9 mouse cellular contexts compared by ENCODE assay signal in the genomic region with DNA sequence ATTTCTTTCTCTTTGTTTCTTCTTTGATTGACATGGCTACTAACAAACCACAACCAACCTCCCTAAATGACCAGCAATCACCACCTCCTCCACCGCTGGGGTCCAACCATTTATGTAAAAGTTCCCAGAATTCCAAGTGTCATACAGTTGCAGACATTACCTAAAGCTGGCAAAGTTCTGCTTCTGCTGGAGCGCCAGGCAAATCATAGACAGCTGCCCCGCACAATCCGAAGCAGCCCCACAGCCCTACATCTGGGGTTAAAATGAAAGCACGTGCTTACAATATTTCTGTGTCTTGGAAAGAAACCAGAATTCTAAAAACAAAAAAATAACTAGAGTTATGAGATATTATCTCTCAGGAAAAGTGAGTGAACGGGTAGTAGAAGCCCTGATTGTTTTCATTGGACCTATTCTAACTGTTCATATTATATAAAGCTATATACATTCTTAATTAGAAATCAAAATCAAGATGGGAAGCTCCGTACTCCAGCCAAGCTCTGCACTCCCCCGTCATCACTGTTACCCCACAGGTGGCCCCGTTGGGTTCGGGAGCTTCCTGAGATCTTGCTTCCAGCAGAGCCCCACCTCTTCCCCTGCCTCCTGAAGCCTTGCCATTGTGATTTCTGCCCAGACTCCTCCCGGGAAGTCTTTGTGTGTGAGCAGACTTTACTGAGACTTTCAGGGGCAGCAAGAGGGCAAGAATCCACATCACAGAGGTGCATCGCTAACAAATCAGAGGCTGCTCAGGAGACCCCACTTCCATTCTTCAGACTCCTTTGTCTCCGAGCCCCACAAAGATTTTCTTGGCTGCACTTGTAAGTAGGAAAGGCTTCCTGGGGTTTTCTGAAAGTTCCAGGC. TPM values are rescaled to one million over a fixed set of nuclear protein-coding genes. Genes with fewer than 3 reads are reported as not detected.
DNase-seq lines count a peak whose midpoint lies in the region; ATAC-seq and TF ChIP-seq lines count a peak whose summit lies in the region.
"Had no signal": no experiment of that assay in that cellular context is flagged by ENCODE, and none has a peak within 500 bp of the region (broad histone marks: within the 10 kb centered on the region; RNA-seq: fewer than 3 reads in every experiment).

No protein-coding gene starts in this region.

- H3K4me2 ChIP-seq in CH12.LX (ENCODE audit: insufficient read depth, low read depth, poor library complexity, severe bottlenecking): peak overlapping the region; percentile 82
- H3K4me2 ChIP-seq in embryonic facial prominence, embryonic 11.5 days (ENCODE audit: low read depth, low read length): peak overlapping the region; percentile 36

- TF ChIP-seq RAD21 in CH12.LX (IDR thresholded peaks at IDR 0.05; ENCODE audit: low read depth, low read length): no peak

- H3K4me1 ChIP-seq in CH12.LX (ENCODE audit: control insufficient read depth in 1 of 2, insufficient read depth in 2 of 2): peaks cover 0 to 2% of the 10 kb centered on the region in 2 experiments; a peak in 1 of 4 replicates
- H3K4me1 ChIP-seq in embryonic facial prominence, embryonic 11.5 days (ENCODE audit: control insufficient read depth, insufficient read depth, low read length): no peaks in the 10 kb centered on the region

- H3K27ac ChIP-seq in CH12.LX (ENCODE audit: insufficient read depth, low read depth): no peak overlapping the region
- H3K27ac ChIP-seq in embryonic facial prominence, embryonic 11.5 days (replicated peaks; ENCODE audit: low read depth, low read length): no peak overlapping the region

- H3K27me3 ChIP-seq in CH12.LX (replicated peaks): no peaks in the 10 kb centered on the region
- no peaks in the 10 kb centered on the region for H3K27me3 ChIP-seq in embryonic facial prominence, embryonic 11.5 days (ENCODE audit: control insufficient read depth, insufficient read depth, low read length)

- DNase-seq in CH12.LX (ENCODE audit: extremely low read depth): no peak
- peak; percentile 38 for DNase-seq in embryonic facial prominence, embryonic 11.5 days (ENCODE audit: low spot score)
- peak; percentile 30 to 36 for DNase-seq in heart, postnatal 10 days
- peak; percentile 14 to 35 for DNase-seq in kidney, postnatal 36 days
- peak; percentile 46 for DNase-seq in neural tube, embryonic 10.5 days (ENCODE audit: extremely low spot score, low spot score)
- no peak for DNase-seq in cerebellum, adult 8-10 months
- no peak for DNase-seq in testis, postnatal 14 days (ENCODE audit: low spot score)
- no peak for DNase-seq in layer of hippocampus, postnatal 10 days (ENCODE audit: low spot score in 2 of 2)

- no peak overlapping the region for H3K9ac ChIP-seq in CH12.LX (ENCODE audit: insufficient read depth, low read depth)
- H3K9ac ChIP-seq in embryonic facial prominence, embryonic 11.5 days (replicated peaks; ENCODE audit: low read length): peak overlapping the region; percentile 44

- H3K36me3 ChIP-seq in CH12.LX (replicated peaks in 1 of 2; ENCODE audit: control insufficient read depth in 1 of 2, insufficient read depth in 1 of 2, low read length in 1 of 2): no peaks in the 10 kb centered on the region
- no peaks in the 10 kb centered on the region for H3K36me3 ChIP-seq in embryonic facial prominence, embryonic 11.5 days (replicated peaks; ENCODE audit: control insufficient read depth, insufficient read depth, low read depth, low read length)

- dilution Hi-C loops in CH12.LX (cut with MboI; ENCODE audit: extremely low pct_ligation_motif_present, extremely low pct_unique_long_range_greater_than_20kb, low sequenced_read_pairs): no loop called here

- intact Hi-C loops in heart, postnatal 10 days (cut with DNase I): no loop called here

- TF ChIP-seq EP300 in CH12.LX (IDR thresholded peaks at IDR 0.05; ENCODE audit: low read length): no peak

- in situ Hi-C loops in CH12.LX (cut with MboI; ENCODE audit: low pct_ligation_motif_present, low pct_unique_long_range_greater_than_20kb, low sequenced_read_pairs): no loop called here

- no peaks in the 10 kb centered on the region for H3K79me2 ChIP-seq in CH12.LX (replicated peaks; ENCODE audit: control insufficient read depth, extremely low read depth, insufficient read depth, poor library complexity, severe bottlenecking)

- no peak for TF ChIP-seq POLR2A in CH12.LX (IDR thresholded peaks at IDR 0.05; ENCODE audit: low read depth, low read length)

- ATAC-seq in embryonic facial prominence, embryonic 11.5 days (replicated peaks; ENCODE audit: insufficient number of reproducible peaks, low FRiP score, low TSS enrichment, low read depth): no peak

- TF ChIP-seq CTCF in CH12.LX (conservative IDR thresholded peaks at IDR 0.05 in 1 of 2, IDR thresholded peaks at IDR 0.05 in 1 of 2; ENCODE audit: low read depth in 2 of 2, low read length in 2 of 2): no peak

- H3K4me3 ChIP-seq in CH12.LX (replicated peaks in 1 of 3; ENCODE audit: low read depth in 2 of 3, low read length in 2 of 3, poor library complexity in 1 of 3): no peak overlapping the region
- peak overlapping the region; percentile 19 for H3K4me3 ChIP-seq in embryonic facial prominence, embryonic 11.5 days (ENCODE audit: low read depth, low read length)

- WGBS in embryonic facial prominence, embryonic 11.5 days: 26% methylated on average over 13 of the region's 13 CpGs

- no peaks in the 10 kb centered on the region for H3K9me3 ChIP-seq in CH12.LX (replicated peaks; ENCODE audit: low read length)
- H3K9me3 ChIP-seq in embryonic facial prominence, embryonic 11.5 days (replicated peaks; ENCODE audit: control insufficient read depth, low read length): no peaks in the 10 kb centered on the region

TF ChIP-seq in CH12.LX, 34 proteins besides CTCF, POLR2A, EP300 and RAD21:
- no peak for TF ChIP-seq PAX5 (IDR thresholded peaks at IDR 0.05; ENCODE audit: low read length)
- 0 out of 2 replicates have a peak, but pooled peaks have one; percentile 45 for TF ChIP-seq BHLHE40 (IDR thresholded peaks at IDR 0.05; ENCODE audit: low read depth, low read length)

RNA-seq across cellular contexts. Expression of gene 4933402J07Rik, which starts 6.3 kb away (rescaled TPM):
- total RNA-seq in CH12.LX (2012; rRNA removed): not detected in 2 replicates
- total RNA-seq in CH12.LX (2014; rRNA removed): not detected in 2 replicates
- polyA plus RNA-seq in CH12.LX (2012; ENCODE audit: insufficient read length, low read depth): not detected in 2 replicates
- not detected in 2 replicates for polyA plus RNA-seq in embryonic facial prominence, embryonic 11.5 days (2014; fragmentation: Nextera tagmentation; extraction: Ambion mirVana)
- not detected for total RNA-seq in heart, postnatal 10 days (2021)
- not detected for total RNA-seq in layer of hippocampus, postnatal 10 days (2021)
- total RNA-seq: liver, adult 2 months had no signal
- polyA plus RNA-seq: liver, adult 2 months had no signal

Comparison
In these comparisons a context has a peak if more than half of its experiments do, and no peak if none do; other contexts are left out.
1. DNase-seq: peak in embryonic facial prominence, embryonic 11.5 days (single experiment), heart, postnatal 10 days (2 of 2), kidney, postnatal 36 days (2 of 2) and neural tube, embryonic 10.5 days (single experiment); none in CH12.LX (single experiment), cerebellum, adult 8-10 months (single experiment), testis, postnatal 14 days (single experiment) and layer of hippocampus, postnatal 10 days (0 of 2).